Mouse (Mus musculus): ENCODE measurements around the gene Prps1l3.

Gene Prps1l3

GRCm38 (mm10) chr12:57230192-57230706 is at the start of gene Prps1l3, which contains the start of gene Mipol1:
Prps1l3 (plus strand) TSS chr12:57230412.
Mipol1 (plus strand) TSS chr12:57230427.
- peak; percentile 96 for DNase-seq (ENCODE audit: low read depth, low spot score)
- Histone ChIP-seq H3K27me3 (ENCODE audit: control insufficient read depth, insufficient read depth, low read length, poor library complexity, severe bottlenecking) (no peaks in the 10 kb centered on the region), H3K36me3 (ENCODE audit: control insufficient read depth, insufficient read depth, low read length, poor library complexity, severe bottlenecking) (no peaks in the 10 kb centered on the region)

- Histone ChIP-seq H3K27me3 (ENCODE audit: control insufficient read depth, insufficient read depth, low read length, poor library complexity, severe bottlenecking) (no peaks in the 10 kb centered on the region), H3K36me3 (ENCODE audit: control insufficient read depth, insufficient read depth, low read length, poor library complexity, severe bottlenecking) (no peaks in the 10 kb centered on the region)
- no peak for DNase-seq (ENCODE audit: low read depth, low spot score)
Observed at GRCm38 (mm10) chr12:57184401-57185147, 45.6 kb upstream of the Prps1l3 start.

- no peak for DNase-seq (ENCODE audit: low read depth, low spot score)
- no peaks in the 10 kb centered on the region for H3K27me3 ChIP-seq (ENCODE audit: control insufficient read depth, insufficient read depth, low read length, poor library complexity, severe bottlenecking)
- H3K36me3 ChIP-seq (ENCODE audit: control insufficient read depth, insufficient read depth, low read length, poor library complexity, severe bottlenecking) = no peaks in the 10 kb centered on the region
Observed at GRCm38 (mm10) chr12:57185475-57185874, 44.7 kb upstream of the Prps1l3 start.

GRCm38 (mm10) chr12:57186126-57186525 is 44.1 kb upstream of the Prps1l3 start:
- no peak for DNase-seq (ENCODE audit: low read depth, low spot score)
- Histone ChIP-seq H3K36me3 (ENCODE audit: control insufficient read depth, insufficient read depth, low read length, poor library complexity, severe bottlenecking) (no peaks in the 10 kb centered on the region), H3K27me3 (ENCODE audit: control insufficient read depth, insufficient read depth, low read length, poor library complexity, severe bottlenecking) (no peaks in the 10 kb centered on the region)

GRCm38 (mm10) chr12:57187032-57187431 is 43.2 kb upstream of the Prps1l3 start:
- H3K36me3 ChIP-seq (ENCODE audit: control insufficient read depth, insufficient read depth, low read length, poor library complexity, severe bottlenecking) = no peaks in the 10 kb centered on the region
- DNase-seq (ENCODE audit: low read depth, low spot score) = no peak
- H3K27me3 ChIP-seq (ENCODE audit: control insufficient read depth, insufficient read depth, low read length, poor library complexity, severe bottlenecking) = no peaks in the 10 kb centered on the region

GRCm38 (mm10) chr12:57194609-57195008 is 35.6 kb upstream of the Prps1l3 start:
- Histone ChIP-seq H3K27me3 (ENCODE audit: control insufficient read depth, insufficient read depth, low read length, poor library complexity, severe bottlenecking) (no peaks in the 10 kb centered on the region), H3K36me3 (ENCODE audit: control insufficient read depth, insufficient read depth, low read length, poor library complexity, severe bottlenecking) (no peaks in the 10 kb centered on the region)
- DNase-seq (ENCODE audit: low read depth, low spot score) = no peak

- Histone ChIP-seq H3K36me3 (ENCODE audit: control insufficient read depth, insufficient read depth, low read length, poor library complexity, severe bottlenecking) (no peaks in the 10 kb centered on the region), H3K27me3 (ENCODE audit: control insufficient read depth, insufficient read depth, low read length, poor library complexity, severe bottlenecking) (no peaks in the 10 kb centered on the region)
- no peak for DNase-seq (ENCODE audit: low read depth, low spot score)
Observed at GRCm38 (mm10) chr12:57196286-57196607, 34.0 kb upstream of the Prps1l3 start.

- DNase-seq (ENCODE audit: low read depth, low spot score) = no peak
- no peaks in the 10 kb centered on the region for H3K27me3 ChIP-seq (ENCODE audit: control insufficient read depth, insufficient read depth, low read length, poor library complexity, severe bottlenecking)
- no peaks in the 10 kb centered on the region for H3K36me3 ChIP-seq (ENCODE audit: control insufficient read depth, insufficient read depth, low read length, poor library complexity, severe bottlenecking)
Observed at GRCm38 (mm10) chr12:57196608-57197362, 33.4 kb upstream of the Prps1l3 start.

- no peaks in the 10 kb centered on the region for H3K27me3 ChIP-seq (ENCODE audit: control insufficient read depth, insufficient read depth, low read length, poor library complexity, severe bottlenecking)
- H3K36me3 ChIP-seq (ENCODE audit: control insufficient read depth, insufficient read depth, low read length, poor library complexity, severe bottlenecking) = no peaks in the 10 kb centered on the region
- DNase-seq (ENCODE audit: low read depth, low spot score) = no peak
Observed at GRCm38 (mm10) chr12:57197363-57198026, 32.7 kb upstream of the Prps1l3 start, which contains the start of gene Slc25a21. Slc25a21 (minus strand) TSS chr12:57197472.

GRCm38 (mm10) chr12:57198269-57198668 is 31.9 kb upstream of the Prps1l3 start:
- DNase-seq (ENCODE audit: low read depth, low spot score) = no peak
- Histone ChIP-seq H3K36me3 (ENCODE audit: control insufficient read depth, insufficient read depth, low read length, poor library complexity, severe bottlenecking) (no peaks in the 10 kb centered on the region), H3K27me3 (ENCODE audit: control insufficient read depth, insufficient read depth, low read length, poor library complexity, severe bottlenecking) (no peaks in the 10 kb centered on the region)

- no peak for DNase-seq (ENCODE audit: low read depth, low spot score)
- Histone ChIP-seq H3K36me3 (ENCODE audit: control insufficient read depth, insufficient read depth, low read length, poor library complexity, severe bottlenecking) (no peaks in the 10 kb centered on the region), H3K27me3 (ENCODE audit: control insufficient read depth, insufficient read depth, low read length, poor library complexity, severe bottlenecking) (no peaks in the 10 kb centered on the region)
Observed at GRCm38 (mm10) chr12:57199427-57199826, 30.8 kb upstream of the Prps1l3 start.

GRCm38 (mm10) chr12:57201901-57202300 is 28.3 kb upstream of the Prps1l3 start:
- Histone ChIP-seq H3K36me3 (ENCODE audit: control insufficient read depth, insufficient read depth, low read length, poor library complexity, severe bottlenecking) (no peaks in the 10 kb centered on the region), H3K27me3 (ENCODE audit: control insufficient read depth, insufficient read depth, low read length, poor library complexity, severe bottlenecking) (no peaks in the 10 kb centered on the region)
- no peak for DNase-seq (ENCODE audit: low read depth, low spot score)

GRCm38 (mm10) chr12:57204276-57204851 is 25.8 kb upstream of the Prps1l3 start:
- DNase-seq (ENCODE audit: low read depth, low spot score) = no peak
- H3K36me3 ChIP-seq (ENCODE audit: control insufficient read depth, insufficient read depth, low read length, poor library complexity, severe bottlenecking) = no peaks in the 10 kb centered on the region
- no peaks in the 10 kb centered on the region for H3K27me3 ChIP-seq (ENCODE audit: control insufficient read depth, insufficient read depth, low read length, poor library complexity, severe bottlenecking)

- H3K27me3 ChIP-seq (ENCODE audit: control insufficient read depth, insufficient read depth, low read length, poor library complexity, severe bottlenecking) = no peaks in the 10 kb centered on the region
- DNase-seq (ENCODE audit: low read depth, low spot score) = peak; percentile 26
- no peaks in the 10 kb centered on the region for H3K36me3 ChIP-seq (ENCODE audit: control insufficient read depth, insufficient read depth, low read length, poor library complexity, severe bottlenecking)
Observed at GRCm38 (mm10) chr12:57211353-57212311, 18.6 kb upstream of the Prps1l3 start.
